Mouse (Mus musculus) liver, embryonic 13.5 days (tissue): ENCODE measurements around the gene Gm49391. TPM values are rescaled to one million over a fixed set of nuclear protein-coding genes. Genes with fewer than 3 reads are reported as not detected.
"Not testable (repeated sequence)": the region's sequence is repeated elsewhere in the genome, so short reads cannot be mapped to it uniquely, and the experiment has no call there.

ENCODE experiments used
- ATAC-seq: fragments of 200-750 bp; cut with Nextera tagmentation; 2 replicates; pipeline ENCODE4 v1.8.0; 2017; ENCODE audit warnings: low read depth, mild to moderate bottlenecking, moderate number of reproducible peaks, moderate library complexity
- DNase-seq: peaks from one replicate; pipeline ENCODE4 v3.0.0; 2022
- H3K27ac ChIP-seq: fragments of 300-500 bp; sonication (generic); 2 replicates; pipeline ENCODE4 v1.5.1; 2015; ENCODE audit warnings: moderate library complexity, mild to moderate bottlenecking, inconsistent platforms
- H3K27me3 ChIP-seq: fragments of 300-500 bp; sonication (generic); 2 replicates; pipeline ENCODE4 v1.6.1; 2015; ENCODE audit warnings: mild to moderate bottlenecking, inconsistent platforms
- H3K36me3 ChIP-seq: fragments of 300-500 bp; sonication (generic); 2 replicates; pipeline ENCODE4 v1.6.1; 2015; ENCODE audit warnings: mild to moderate bottlenecking, inconsistent platforms
- H3K4me1 ChIP-seq: fragments of 300-500 bp; sonication (generic); replicated peaks from 2 replicates; pipeline ENCODE4 v1.6.1; 2015; ENCODE audit warnings: inconsistent platforms
- H3K4me2 ChIP-seq: fragments of 300-500 bp; sonication (generic); 2 replicates; pipeline ENCODE4 v1.6.1; 2015; ENCODE audit warnings: inconsistent platforms, mild to moderate bottlenecking, moderate library complexity
- H3K4me3 ChIP-seq: fragments of 300-500 bp; sonication (generic); replicated peaks from 2 replicates; pipeline ENCODE4 v1.5.1; 2015; ENCODE audit warnings: mild to moderate bottlenecking, inconsistent platforms
- H3K9ac ChIP-seq: fragments of 300-500 bp; sonication (generic); 2 replicates; pipeline ENCODE4 v1.6.1; 2015; ENCODE audit warnings: mild to moderate bottlenecking, inconsistent platforms
- H3K9me3 ChIP-seq: fragments of 300-500 bp; sonication (generic); replicated peaks from 2 replicates; pipeline ENCODE4 v1.6.1; 2016; ENCODE audit warnings: inconsistent platforms
- WGBS: fragments of 180-500 bp; shearing (Covaris S2); methylation state at CpG from one replicate; pipeline ENCODE4 v1.1.7; 2015; ENCODE audit not compliant: insufficient replicate concordance; 5-methylcytosine and 5-hydroxymethylcytosine counted together
- polyA plus RNA-seq: library from polyadenylated mRNA; unstranded; fragments of >200 nt; fragmentation: Nextera tagmentation; extraction: Ambion mirVana; gene quantifications from 2 replicates; pipeline ENCODE4 v1.2.1, GENCODE M21; 2015

The Gm49391 gene
- polyA plus RNA-seq = 2.2 and 3.9 TPM in 2 replicates

DNA sequence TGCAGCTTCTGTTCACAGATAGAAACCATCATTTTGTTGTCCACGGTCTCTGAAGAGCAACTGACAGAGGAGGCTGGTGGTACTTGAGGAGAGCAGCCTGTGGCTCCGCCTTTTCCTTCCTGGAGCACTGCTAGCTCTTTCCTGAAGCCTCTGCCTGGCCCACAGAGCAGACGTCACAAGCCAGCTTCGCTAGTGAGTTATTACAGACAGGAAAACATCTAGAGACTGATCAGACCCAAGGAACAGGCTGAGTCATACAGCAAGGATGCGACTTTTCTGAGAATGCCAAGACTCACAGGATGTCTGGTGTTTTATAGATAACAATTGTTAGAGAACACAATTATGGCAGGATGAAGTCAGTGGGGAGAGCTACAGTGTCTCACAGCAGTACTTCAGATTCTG lies at the start of gene Gm49391, which contains the start of gene Ctla2a:
TSS of gene Gm49391 (minus strand) at position 72 of the 402 bp plus-strand sequence.
TSS of gene Ctla2a (minus strand) at position 126 of the 402 bp plus-strand sequence.
- H3K27me3 ChIP-seq = no peaks in the 10 kb centered on the region
- H3K4me3 ChIP-seq = no peak within 1 kb of the TSS
- DNase-seq (peak; percentile 18), ATAC-seq (peak; percentile 87)
- no peaks in the 10 kb centered on the region for H3K9me3 ChIP-seq
- no peak within 1 kb of the TSS for H3K4me2 ChIP-seq
- H3K36me3 ChIP-seq = no peaks in the 10 kb centered on the region
- H3K9ac ChIP-seq = no peak within 1 kb of the TSS
- H3K27ac ChIP-seq = no peak within 1 kb of the TSS
- H3K4me1 ChIP-seq = no peaks in the 10 kb centered on the region
- 13% methylated on average over 5 of the region's 5 CpGs for WGBS

- not testable (repeated sequence) for H3K36me3 ChIP-seq, H3K9me3 ChIP-seq, H3K27ac ChIP-seq, H3K4me1 ChIP-seq, H3K4me3 ChIP-seq, H3K9ac ChIP-seq, ATAC-seq, H3K27me3 ChIP-seq, DNase-seq, H3K4me2 ChIP-seq
- WGBS = 60% methylated on average over 4 of the region's 4 CpGs
Measured at GRCm38 (mm10) chr13:60972319-60972718, 35.9 kb upstream of the Gm49391 start.

- H3K27ac ChIP-seq, H3K4me3 ChIP-seq, H3K27me3 ChIP-seq, ATAC-seq, H3K4me1 ChIP-seq, H3K4me2 ChIP-seq, H3K9me3 ChIP-seq, H3K36me3 ChIP-seq, H3K9ac ChIP-seq, DNase-seq: not testable (repeated sequence)
- 27% methylated on average over 4 of the region's 5 CpGs for WGBS
Measured at GRCm38 (mm10) chr13:60963985-60964384, 27.6 kb upstream of the Gm49391 start.

- H3K4me2 ChIP-seq = no peak overlapping the region
- no peaks in the 10 kb centered on the region for H3K27me3 ChIP-seq
- DNase-seq (no peak), ATAC-seq (no peak)
- no peak overlapping the region for H3K27ac ChIP-seq
- WGBS = 51% methylated on average over 5 of the region's 5 CpGs
- H3K9ac ChIP-seq = no peak overlapping the region
- no peaks in the 10 kb centered on the region for H3K9me3 ChIP-seq
- H3K36me3 ChIP-seq = no peaks in the 10 kb centered on the region
- H3K4me1 ChIP-seq = no peaks in the 10 kb centered on the region
- H3K4me3 ChIP-seq = no peak overlapping the region
Measured at GRCm38 (mm10) chr13:60961706-60962105, 25.3 kb upstream of the Gm49391 start.

- H3K4me3 ChIP-seq, H3K9me3 ChIP-seq, H3K9ac ChIP-seq, H3K36me3 ChIP-seq, H3K27me3 ChIP-seq, H3K4me2 ChIP-seq, H3K27ac ChIP-seq, ATAC-seq, H3K4me1 ChIP-seq, DNase-seq: not testable (repeated sequence)
- WGBS = 60% methylated on average over 3 of the region's 3 CpGs
Measured at GRCm38 (mm10) chr13:60941884-60942283, 5.5 kb upstream of the Gm49391 start, which contains the start of gene Tpbpa. Tpbpa (minus strand) TSS chr13:60941984.

GRCm38 (mm10) chr13:60935490-60935889 lies 881 bp downstream of the Gm49391 start, which contains the start of gene Gm49393:
Gm49393 (minus strand) TSS chr13:60935590.
- ATAC-seq, H3K4me3 ChIP-seq, DNase-seq, H3K9me3 ChIP-seq, H3K27ac ChIP-seq, H3K4me1 ChIP-seq, H3K27me3 ChIP-seq, H3K9ac ChIP-seq, H3K4me2 ChIP-seq, H3K36me3 ChIP-seq: not testable (repeated sequence)
- 45% methylated on average over 2 of the region's 2 CpGs for WGBS

- WGBS = 49% methylated on average over 2 of the region's 2 CpGs
- not testable (repeated sequence) for ATAC-seq, DNase-seq, H3K27ac ChIP-seq, H3K36me3 ChIP-seq, H3K4me1 ChIP-seq, H3K9ac ChIP-seq, H3K4me2 ChIP-seq, H3K4me3 ChIP-seq, H3K9me3 ChIP-seq, H3K27me3 ChIP-seq
Measured at GRCm38 (mm10) chr13:60904780-60905179, 31.6 kb downstream of the Gm49391 start, which contains the start of gene Tpbpb. Tpbpb (minus strand) TSS chr13:60904880.

GRCm38 (mm10) chr13:60897328-60897727 lies 39.0 kb downstream of the Gm49391 start, which contains the start of gene Ctla2b:
Ctla2b (minus strand) TSS chr13:60897447.
- peak; percentile 9 for DNase-seq
- H3K27me3 ChIP-seq = no peaks in the 10 kb centered on the region
- 12% methylated on average over 3 of the region's 3 CpGs for WGBS
- H3K9me3 ChIP-seq = no peaks in the 10 kb centered on the region
- H3K9ac ChIP-seq = no peak within 1 kb of the TSS
- peak within 1 kb of the TSS; percentile 13; the same call in 1 of the 2 replicates for H3K27ac ChIP-seq
- no peak within 1 kb of the TSS for H3K4me2 ChIP-seq
- H3K4me3 ChIP-seq = no peak within 1 kb of the TSS
- H3K36me3 ChIP-seq = no peaks in the 10 kb centered on the region
- no peaks in the 10 kb centered on the region for H3K4me1 ChIP-seq
- peak; percentile 86 for ATAC-seq

DNA sequence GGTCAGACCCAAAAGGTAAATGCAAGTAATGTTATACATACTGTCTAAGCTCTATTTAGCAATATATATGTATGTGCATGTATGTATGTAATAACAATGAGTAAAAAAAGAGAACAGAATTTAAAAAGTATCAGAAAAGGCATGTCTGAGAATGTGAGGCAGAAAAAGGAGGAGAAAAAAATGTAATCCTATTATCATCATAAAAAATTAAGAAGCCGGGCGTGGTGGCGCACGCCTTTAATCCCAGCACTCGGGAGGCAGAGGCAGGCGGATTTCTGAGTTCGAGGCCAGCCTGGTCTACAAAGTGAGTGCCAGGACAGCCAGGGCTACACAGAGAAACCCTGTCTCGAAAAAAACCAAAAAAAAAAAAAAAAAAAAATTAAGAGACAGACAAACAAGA lies 39.6 kb downstream of the Gm49391 start, which contains the start of gene Gm49392:
TSS of gene Gm49392 (minus strand) at position 101 of the 400 bp plus-strand sequence.
- not testable (repeated sequence) for H3K4me3 ChIP-seq, H3K9ac ChIP-seq, DNase-seq, ATAC-seq, H3K9me3 ChIP-seq, H3K36me3 ChIP-seq, H3K4me1 ChIP-seq, H3K4me2 ChIP-seq, H3K27me3 ChIP-seq
- 75% methylated on average over 8 of the region's 8 CpGs for WGBS
- H3K27ac ChIP-seq = peak within 1 kb of the TSS; percentile 13; the same call in 1 of the 2 replicates

- H3K4me3 ChIP-seq = no peak overlapping the region
- DNase-seq (no peak), ATAC-seq (no peak)
- H3K9ac ChIP-seq = no peak overlapping the region
- no peaks in the 10 kb centered on the region for H3K9me3 ChIP-seq
- no peaks in the 10 kb centered on the region for H3K27me3 ChIP-seq
- H3K4me1 ChIP-seq = no peaks in the 10 kb centered on the region
- no peak overlapping the region for H3K27ac ChIP-seq
- no peaks in the 10 kb centered on the region for H3K36me3 ChIP-seq
- no peak overlapping the region for H3K4me2 ChIP-seq
Measured at GRCm38 (mm10) chr13:60895406-60896160, 40.8 kb downstream of the Gm49391 start.

DNA sequence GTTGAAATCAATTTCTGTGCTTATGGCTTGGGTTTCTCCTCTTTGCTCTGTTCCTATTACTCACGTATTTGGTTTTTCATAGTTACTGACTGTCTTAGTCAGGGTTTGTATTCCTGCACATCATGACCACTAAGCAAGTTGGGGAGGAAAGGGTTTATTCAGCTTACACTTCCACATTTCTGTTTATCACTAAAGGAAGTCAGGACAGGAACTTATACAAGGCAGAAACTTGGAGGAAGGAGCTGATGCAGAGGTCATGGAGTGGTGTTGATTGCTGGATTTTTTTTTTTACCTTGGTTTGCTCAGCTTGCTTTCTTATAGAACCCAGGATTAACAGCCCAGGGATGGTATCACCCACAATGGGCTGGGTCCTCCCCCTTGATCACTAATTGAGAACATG lies 44.1 kb downstream of the Gm49391 start:
- no peak overlapping the region for H3K4me2 ChIP-seq
- DNase-seq (no peak), ATAC-seq (no peak)
- H3K4me1 ChIP-seq = no peaks in the 10 kb centered on the region
- no peak overlapping the region for H3K9ac ChIP-seq
- H3K27me3 ChIP-seq = no peaks in the 10 kb centered on the region
- H3K27ac ChIP-seq = no peak overlapping the region
- H3K9me3 ChIP-seq = no peaks in the 10 kb centered on the region
- H3K36me3 ChIP-seq = no peaks in the 10 kb centered on the region
- H3K4me3 ChIP-seq = no peak overlapping the region
- WGBS = 28% methylated on average over 1 of the region's 1 CpGs

DNA sequence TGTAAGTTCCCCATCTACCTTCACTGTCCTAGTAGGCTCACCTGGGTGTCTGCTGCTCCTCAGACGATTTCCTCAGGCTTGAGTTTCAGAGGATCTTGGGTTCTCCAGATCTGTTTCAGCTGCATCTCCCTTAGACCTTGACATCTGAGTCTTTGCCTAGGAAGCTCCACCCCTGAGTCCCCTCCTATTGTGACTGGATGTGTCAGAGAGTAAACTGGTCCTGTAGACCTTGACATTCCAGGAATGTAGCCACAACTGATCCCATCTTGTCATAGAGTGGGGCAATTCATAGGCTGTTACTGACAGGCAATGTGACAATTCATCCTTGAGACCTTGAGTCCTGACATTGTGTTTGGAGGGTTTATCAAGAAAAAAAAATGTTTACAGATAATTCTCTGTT lies 72.1 kb downstream of the Gm49391 start, which contains the start of gene 4930486L24Rik:
TSS of gene 4930486L24Rik (minus strand) at position 195 of the 400 bp plus-strand sequence.
- WGBS = 52% methylated on average over 1 of the region's 1 CpGs
- Histone ChIP-seq H3K4me1 (no peaks in the 10 kb centered on the region), H3K4me3 (no peak within 1 kb of the TSS), H3K27ac (no peak within 1 kb of the TSS), H3K9ac (no peak within 1 kb of the TSS), H3K36me3 (no peaks in the 10 kb centered on the region), H3K27me3 (no peaks in the 10 kb centered on the region), H3K9me3 (no peaks in the 10 kb centered on the region), H3K4me2 (no peak within 1 kb of the TSS)
- no peak for ATAC-seq
- DNase-seq = no peak
